Comparison of ENCODE assay signal across 18 mouse cellular contexts in the genomic region with DNA sequence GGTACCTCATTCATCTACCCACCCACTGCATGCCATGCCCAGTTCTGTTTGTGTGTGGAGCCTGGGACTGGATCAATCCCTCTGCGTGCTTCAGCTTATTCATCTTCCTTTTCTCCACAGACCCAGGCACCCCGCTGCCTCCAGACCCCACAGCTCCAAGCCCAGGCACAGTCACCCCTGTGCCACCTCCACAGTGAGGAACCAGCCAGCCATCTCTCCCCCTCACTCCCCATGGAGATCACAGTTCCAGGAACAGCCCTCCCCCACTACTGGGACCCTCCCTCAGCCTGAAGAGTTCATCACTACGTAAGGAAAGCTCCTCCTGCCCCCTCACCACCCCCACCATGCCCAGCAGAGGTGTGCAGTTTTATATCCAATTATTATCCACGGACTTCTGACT. TPM values are rescaled to one million over a fixed set of nuclear protein-coding genes. Genes with fewer than 3 reads are reported as not detected.
DNase-seq lines count a peak whose midpoint lies in the region; ATAC-seq and TF ChIP-seq lines count a peak whose summit lies in the region.
"Had no signal": no experiment of that assay in that cellular context is flagged by ENCODE, and none has a peak within 500 bp of the region (broad histone marks: within the 10 kb centered on the region; RNA-seq: fewer than 3 reads in every experiment).

No protein-coding gene starts in this region.

- H3K9ac ChIP-seq in heart, embryonic 16.5 days (ENCODE audit: low read length): no peak overlapping the region
- H3K9ac ChIP-seq: forebrain, postnatal 0 days; liver, embryonic 14.5 days; neural tube, embryonic 15.5 days had no signal

- H3K4me1 ChIP-seq in heart, embryonic 16.5 days (ENCODE audit: control insufficient read depth, insufficient read depth, low read length): peaks cover 26% of the 10 kb centered on the region
- peaks cover 21% of the 10 kb centered on the region for H3K4me1 ChIP-seq in embryonic facial prominence, embryonic 10.5 days
- H3K4me1 ChIP-seq in olfactory bulb, adult 2 months (ENCODE audit: control insufficient read depth, insufficient read depth, low read length): peaks cover 32% of the 10 kb centered on the region

- no peak for TF ChIP-seq CTCF in olfactory bulb, adult 2 months (IDR thresholded peaks at IDR 0.05; ENCODE audit: insufficient read depth, low read depth, low read length)

- intact Hi-C loops in heart, postnatal 10 days (cut with DNase I): loop anchor here (10.0 kb wide), 1 partner anchor 354 kb away; no protein-coding TSS in a partner anchor

- H3K27ac ChIP-seq in heart, embryonic 16.5 days (ENCODE audit: low read length): 0 out of 2 replicates have a peak overlapping the region, but pooled peaks have one; percentile 6
- H3K27ac ChIP-seq in embryonic facial prominence, embryonic 10.5 days (replicated peaks): no peak overlapping the region
- peak overlapping the region; percentile 24; the same call in 1 of the 2 replicates for H3K27ac ChIP-seq in olfactory bulb, adult 2 months (ENCODE audit: insufficient read depth, low read depth, low read length)
- H3K27ac ChIP-seq: liver, embryonic 14.5 days had no signal

- WGBS in heart, embryonic 16.5 days: 70% methylated on average over 4 of the region's 4 CpGs
- 87% methylated on average over 4 of the region's 4 CpGs for WGBS in embryonic facial prominence, embryonic 10.5 days
- 39% methylated on average over 4 of the region's 4 CpGs for WGBS in olfactory bulb, adult 2 months

- peaks cover 68% of the 10 kb centered on the region for H3K36me3 ChIP-seq in heart, embryonic 16.5 days (ENCODE audit: control insufficient read depth, insufficient read depth)
- H3K36me3 ChIP-seq in embryonic facial prominence, embryonic 10.5 days (replicated peaks): peaks cover 87% of the 10 kb centered on the region

- no peak overlapping the region for H3K4me2 ChIP-seq in heart, embryonic 16.5 days (ENCODE audit: low read depth, low read length)
- H3K4me2 ChIP-seq: neural tube, embryonic 15.5 days had no signal

- no peak for TF ChIP-seq POLR2A in olfactory bulb, adult 2 months (IDR thresholded peaks at IDR 0.05; ENCODE audit: insufficient read depth, low read depth, low read length)

- no peaks in the 10 kb centered on the region for H3K27me3 ChIP-seq in heart, embryonic 16.5 days (ENCODE audit: control insufficient read depth, insufficient read depth, low read length)
- H3K27me3 ChIP-seq in embryonic facial prominence, embryonic 10.5 days (replicated peaks; ENCODE audit: low read depth, poor library complexity, severe bottlenecking): no peaks in the 10 kb centered on the region
- H3K27me3 ChIP-seq: megakaryocyte, embryonic 14.5 days; neural tube, embryonic 15.5 days had no signal

- H3K9me3 ChIP-seq in heart, embryonic 16.5 days (replicated peaks; ENCODE audit: control insufficient read depth, low read length): no peaks in the 10 kb centered on the region
- no peaks in the 10 kb centered on the region for H3K9me3 ChIP-seq in embryonic facial prominence, embryonic 10.5 days
- H3K9me3 ChIP-seq: megakaryocyte, embryonic 14.5 days; neural tube, embryonic 15.5 days had no signal

- ATAC-seq in heart, embryonic 16.5 days (replicated peaks; ENCODE audit: extremely low read depth, insufficient read depth, low FRiP score): no peak
- ATAC-seq: activated CD4-positive, CD25-positive, alpha-beta regulatory T cell, adult 4 months; forebrain, postnatal 0 days; lung, postnatal 0 days had no signal

- peak; percentile 29 for DNase-seq in cerebellum, adult 9-10 months
- DNase-seq in cerebellum, postnatal 4 days (ENCODE audit: low spot score in 2 of 2): no peak
- no peak for DNase-seq in heart, postnatal 10 days
- DNase-seq in embryonic facial prominence, embryonic 10.5 days (ENCODE audit: low spot score): no peak
- DNase-seq in gastrocnemius, postnatal 4 days (ENCODE audit: low spot score in 2 of 2): no peak
- DNase-seq: forebrain, postnatal 0 days; gastrocnemius, postnatal 10 days; kidney, adult 18-20 months; left cerebral cortex, postnatal 4 days; thymus, postnatal 36 days had no signal

- no peak overlapping the region for H3K4me3 ChIP-seq in heart, embryonic 16.5 days (ENCODE audit: low read length)
- H3K4me3 ChIP-seq in embryonic facial prominence, embryonic 10.5 days: peak overlapping the region; percentile 4; the same call in 1 of the 2 replicates
- H3K4me3 ChIP-seq in olfactory bulb, adult 2 months (ENCODE audit: insufficient read depth, low read depth, low read length): no peak overlapping the region
- H3K4me3 ChIP-seq: erythroblast, embryonic 14.5 days; megakaryocyte, embryonic 14.5 days; neural tube, embryonic 15.5 days had no signal

RNA-seq across cellular contexts. Expression of a gene that starts 5.2 kb away (rescaled TPM):
- 945 and 1,125 TPM in 2 replicates for polyA plus RNA-seq in heart, embryonic 16.5 days (2015; fragmentation: Nextera tagmentation; extraction: Ambion mirVana)
- 100 to 1,000 TPM; 500 to 506 TPM for total RNA-seq in heart, postnatal 10 days (2021)
- 733 and 768 TPM in 2 replicates for polyA plus RNA-seq in embryonic facial prominence, embryonic 10.5 days (2016; fragmentation: Nextera tagmentation; extraction: Ambion mirVana)
- polyA plus RNA-seq in olfactory bulb, adult 2 months (2012; ENCODE audit: insufficient read depth, insufficient read length, low replicate concordance, missing spikeins): not detected in 2 replicates
- total RNA-seq in gastrocnemius, postnatal 4 days (2021): 100 to 1,000 TPM; 485 to 542 TPM

RNA-seq across cellular contexts. Expression of a gene that starts 9.7 kb away (rescaled TPM):
- 4.2 and 4.4 TPM in 2 replicates for polyA plus RNA-seq in heart, embryonic 16.5 days (2015; fragmentation: Nextera tagmentation; extraction: Ambion mirVana)
- 1 to 10 TPM; 4.1 to 4.5 TPM for total RNA-seq in heart, postnatal 10 days (2021)
- 2.3 and 3.1 TPM in 2 replicates for polyA plus RNA-seq in embryonic facial prominence, embryonic 10.5 days (2016; fragmentation: Nextera tagmentation; extraction: Ambion mirVana)
- not detected in 2 replicates for polyA plus RNA-seq in olfactory bulb, adult 2 months (2012; ENCODE audit: insufficient read depth, insufficient read length, low replicate concordance, missing spikeins)
- 100 to 1,000 TPM; 119 to 139 TPM for total RNA-seq in gastrocnemius, postnatal 4 days (2021)

RNA-seq across cellular contexts. Expression of a gene that starts 29.7 kb away (rescaled TPM):
- polyA plus RNA-seq in heart, embryonic 16.5 days (2015; fragmentation: Nextera tagmentation; extraction: Ambion mirVana): 54.9 and 57.5 TPM in 2 replicates
- 10 to 100 TPM; 83.6 to 95.9 TPM for total RNA-seq in heart, postnatal 10 days (2021)
- polyA plus RNA-seq in embryonic facial prominence, embryonic 10.5 days (2016; fragmentation: Nextera tagmentation; extraction: Ambion mirVana): 77.3 and 85.9 TPM in 2 replicates
- 236 and 251 TPM in 2 replicates for polyA plus RNA-seq in olfactory bulb, adult 2 months (2012; ENCODE audit: insufficient read depth, insufficient read length, low replicate concordance, missing spikeins)
- 10 to 100 TPM; 90.8 to 91.2 TPM for total RNA-seq in gastrocnemius, postnatal 4 days (2021)

RNA-seq across cellular contexts. Expression of a gene that starts 36.9 kb away (rescaled TPM):
- 22.5 and 25.7 TPM in 2 replicates for polyA plus RNA-seq in heart, embryonic 16.5 days (2015; fragmentation: Nextera tagmentation; extraction: Ambion mirVana)
- total RNA-seq in heart, postnatal 10 days (2021): 10 to 100 TPM; 28.5 to 29.9 TPM
- 11.9 and 13.6 TPM in 2 replicates for polyA plus RNA-seq in embryonic facial prominence, embryonic 10.5 days (2016; fragmentation: Nextera tagmentation; extraction: Ambion mirVana)
- not detected in 2 replicates for polyA plus RNA-seq in olfactory bulb, adult 2 months (2012; ENCODE audit: insufficient read depth, insufficient read length, low replicate concordance, missing spikeins)
- total RNA-seq in gastrocnemius, postnatal 4 days (2021): 10 to 100 TPM; 49.6 to 50.5 TPM

RNA-seq across cellular contexts. Expression of a gene that starts 58.8 kb away (rescaled TPM):
- polyA plus RNA-seq in heart, embryonic 16.5 days (2015; fragmentation: Nextera tagmentation; extraction: Ambion mirVana): 8.4 and 9.5 TPM in 2 replicates
- 10 to 100 TPM in 1 of 2 experiments, 1 to 10 TPM in 1; 9.8 to 10.1 TPM for total RNA-seq in heart, postnatal 10 days (2021)
- polyA plus RNA-seq in embryonic facial prominence, embryonic 10.5 days (2016; fragmentation: Nextera tagmentation; extraction: Ambion mirVana): 15.9 and 17.4 TPM in 2 replicates
- polyA plus RNA-seq in olfactory bulb, adult 2 months (2012; ENCODE audit: insufficient read depth, insufficient read length, low replicate concordance, missing spikeins): not detected in 2 replicates
- total RNA-seq in gastrocnemius, postnatal 4 days (2021): 1 to 10 TPM; 6.7 to 9.9 TPM
